Mouse (Mus musculus) 416B (cell line): ENCODE data around the gene Myh1.

Experiments
- DNase-seq: peaks from one replicate; pipeline ENCODE4 v3.0.0; 2011; ENCODE audit warnings: low read depth

Gene Myh1

GRCm38 (mm10) chr11:67235639-67236358 lies 35.9 kb downstream of the Myh1 start:
- peak; percentile 48 for DNase-seq

DNA sequence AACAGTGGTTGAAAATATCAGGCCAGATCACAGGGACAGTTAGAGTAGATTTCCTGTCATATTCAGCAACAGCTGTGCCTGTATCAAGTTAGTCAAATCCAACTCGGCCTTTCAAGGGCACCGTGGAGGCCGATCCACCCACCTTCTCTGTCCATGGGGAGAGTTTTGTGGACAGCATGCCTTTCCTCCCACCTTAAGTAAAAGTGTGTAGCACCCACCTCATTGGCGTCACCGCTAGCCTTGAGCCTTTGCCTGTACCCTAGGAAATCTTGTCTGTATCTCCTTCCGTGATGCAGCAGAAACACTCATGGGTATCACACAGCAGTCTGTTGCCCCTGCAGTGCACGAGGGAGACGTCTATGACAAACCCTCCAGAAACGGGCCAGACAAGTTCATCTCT lies 36.9 kb downstream of the Myh1 start:
- no peak for DNase-seq

DNA sequence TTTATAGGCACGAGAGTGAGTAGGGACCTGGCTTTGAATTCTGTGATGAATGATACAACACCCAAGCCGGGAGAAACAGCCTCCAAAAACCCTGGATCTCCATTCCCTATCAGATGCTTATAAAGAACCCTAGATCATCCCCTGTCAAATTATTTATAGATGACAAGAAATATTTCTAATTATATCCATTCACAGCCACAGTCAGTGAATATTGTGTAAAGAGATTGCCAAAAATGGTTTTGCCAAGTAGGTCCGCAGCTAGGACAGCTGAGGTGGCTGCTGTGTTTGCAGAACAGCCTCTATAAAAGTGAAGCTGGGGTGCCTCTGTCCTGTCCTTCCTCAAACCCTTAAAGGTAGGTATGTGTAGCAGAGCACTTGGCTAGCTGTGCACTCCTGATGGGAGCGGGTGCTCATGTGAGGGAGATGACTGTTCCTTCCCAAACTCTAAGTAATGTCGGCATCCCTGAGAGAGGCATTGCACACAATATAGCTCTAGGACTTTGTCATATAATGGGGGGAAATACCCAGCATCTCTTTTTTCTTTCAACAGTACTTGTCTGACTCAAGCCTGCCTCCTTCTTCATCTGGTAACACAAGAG lies 37.7 kb downstream of the Myh1 start, which contains the start of gene Myh4:
Gene Myh4, plus strand, starts transcription at position 549 of the 599 bp plus-strand sequence.
- DNase-seq: no peak

GRCm38 (mm10) chr11:67241051-67241450 lies 41.2 kb downstream of the Myh1 start:
- DNase-seq: no peak

DNA sequence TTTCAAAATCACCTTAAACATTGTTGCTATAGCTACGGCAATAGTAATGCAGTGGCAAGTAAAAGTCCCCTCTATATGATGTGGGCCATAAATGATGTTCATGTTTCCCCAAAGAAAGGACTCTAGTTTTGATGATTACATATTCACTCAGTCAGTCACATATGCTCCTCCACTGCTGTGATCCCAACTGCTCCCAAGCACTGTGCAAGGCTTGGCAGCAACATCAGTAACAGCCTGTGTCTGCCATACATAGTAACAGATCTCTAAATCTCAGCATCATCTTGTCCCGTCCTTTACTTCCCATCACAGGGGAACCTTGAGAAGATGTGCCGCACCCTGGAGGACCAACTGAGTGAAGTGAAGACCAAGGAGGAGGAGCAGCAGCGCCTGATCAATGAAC lies 53.8 kb downstream of the Myh1 start:
- no peak for DNase-seq

DNA sequence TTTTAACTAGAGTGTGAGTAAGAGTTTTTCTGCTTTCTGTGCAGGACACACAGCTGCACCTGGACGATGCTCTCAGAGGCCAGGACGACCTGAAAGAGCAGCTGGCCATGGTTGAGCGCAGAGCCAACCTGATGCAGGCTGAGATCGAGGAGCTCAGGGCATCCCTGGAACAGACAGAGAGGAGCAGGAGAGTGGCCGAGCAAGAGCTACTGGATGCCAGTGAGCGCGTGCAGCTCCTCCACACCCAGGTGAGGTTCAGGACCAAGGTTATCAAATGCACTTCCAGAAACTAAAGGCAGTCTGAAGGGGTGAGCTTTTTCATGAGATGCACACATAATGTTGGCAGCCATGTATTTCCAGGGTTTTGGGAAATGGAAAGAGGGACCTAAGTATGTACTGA lies 57.2 kb downstream of the Myh1 start:
- no peak for DNase-seq

DNA sequence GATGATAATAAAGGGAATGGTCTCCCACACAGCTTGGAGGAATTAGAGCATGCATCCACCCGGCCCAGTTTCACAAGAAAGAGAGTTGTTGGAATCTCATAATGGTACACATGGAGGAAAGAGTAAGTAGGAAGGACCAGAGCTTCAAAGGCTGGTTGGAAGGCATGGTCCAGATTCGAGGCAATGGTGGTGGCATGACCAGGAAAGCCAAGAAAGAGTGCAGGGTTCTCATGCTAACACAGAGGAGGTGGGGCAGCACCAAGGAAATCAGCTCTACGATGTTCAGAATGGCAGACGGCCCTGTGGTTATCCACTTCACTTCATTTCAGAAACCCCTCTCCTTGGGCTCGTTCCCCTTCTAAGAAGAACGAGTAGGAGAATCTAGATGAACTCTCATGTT lies 61.1 kb downstream of the Myh1 start:
- no peak for DNase-seq
